Mouse (Mus musculus): ENCODE results near the gene Acad11. TPM values are rescaled to one million over a fixed set of nuclear protein-coding genes. Genes with fewer than 3 reads are reported as not detected.

The Acad11 gene
- polyA plus RNA-seq (2012; rRNA removed): 23.6 and 24.1 TPM in 2 replicates

DNA sequence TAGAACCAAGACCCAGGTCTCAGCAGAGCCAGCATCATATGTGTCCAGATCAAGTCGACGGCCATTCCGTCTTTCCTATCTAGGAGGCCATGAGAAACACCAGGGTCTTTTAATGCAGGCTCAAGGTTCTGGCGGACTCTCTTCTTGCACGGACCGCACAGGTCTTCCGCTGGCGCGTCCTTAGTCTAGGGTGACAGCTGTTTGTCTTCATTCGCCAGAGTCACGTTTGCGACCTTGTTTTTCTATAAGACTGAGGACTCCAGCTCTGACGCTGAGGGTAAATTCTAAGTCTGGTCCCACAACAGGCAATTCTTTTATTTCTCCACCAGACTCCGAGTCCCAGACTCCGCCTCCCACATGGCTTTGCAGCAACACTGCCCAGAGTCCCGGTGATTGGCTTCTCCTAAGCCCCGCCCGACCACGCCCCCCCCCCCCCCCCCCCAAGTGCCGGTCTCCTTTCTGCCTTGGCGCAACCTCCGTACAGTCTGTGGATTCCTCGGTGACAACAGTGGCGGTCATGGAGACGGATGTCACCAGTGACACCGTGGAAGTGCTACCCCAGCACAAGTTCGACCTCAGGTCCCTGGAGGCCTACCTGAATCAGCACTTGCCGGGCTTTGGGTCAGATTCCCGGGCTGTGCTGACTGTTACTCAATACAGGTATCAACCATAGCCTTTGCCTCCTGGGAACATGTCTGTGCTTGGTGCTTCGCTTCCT, at the start of gene Acad11:
Acad11 (plus strand) TSS at position 134 of the 718 bp plus-strand sequence.
- peak; percentile 69 to 91 for DNase-seq (ENCODE audit: extremely low spot score in 1 of 2, low spot score in 1 of 2)

DNA sequence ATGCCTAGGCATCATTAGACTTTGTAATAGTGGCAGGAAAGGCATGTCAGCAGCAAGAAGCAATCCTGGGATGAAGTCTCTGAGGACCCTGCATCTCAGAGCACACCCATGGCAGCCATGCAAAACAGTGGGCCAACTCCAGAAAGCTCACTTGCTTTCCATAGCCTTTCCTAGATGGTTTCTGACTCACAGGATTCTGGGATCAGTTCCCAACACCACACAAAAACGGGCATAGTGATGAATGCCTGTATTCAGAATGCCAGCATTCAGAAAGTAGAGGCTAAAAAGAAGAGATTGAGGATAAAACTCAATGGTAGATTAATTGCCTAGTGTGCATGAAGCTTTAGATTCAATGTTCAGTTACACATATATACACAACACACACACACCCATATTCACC, 48.7 kb upstream of the Acad11 start:
- peak in 1 of 2 experiments; percentile 47 for DNase-seq (ENCODE audit: extremely low spot score in 1 of 2, low spot score in 1 of 2)

DNA sequence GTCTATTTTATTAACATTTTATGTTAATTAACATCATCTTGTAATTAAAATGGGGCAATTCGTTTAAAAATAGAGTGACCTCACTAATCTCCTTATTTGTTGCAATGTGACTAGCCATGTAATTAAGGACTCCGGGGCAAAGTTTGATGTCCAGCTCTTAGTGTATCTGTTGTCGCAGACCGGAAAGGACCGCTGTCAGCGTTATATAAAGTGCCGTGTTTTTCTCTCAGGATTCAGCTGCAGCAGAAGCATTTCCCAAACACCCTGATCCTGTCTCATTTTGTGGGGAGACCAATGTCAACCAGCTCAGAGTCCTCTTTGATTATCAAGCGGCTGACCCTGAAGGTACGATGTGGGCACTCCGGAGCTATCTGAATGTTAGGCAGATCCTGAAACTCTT, 42.2 kb upstream of the Acad11 start:
- DNase-seq (ENCODE audit: extremely low spot score in 1 of 2, low spot score in 1 of 2): no peak

DNA sequence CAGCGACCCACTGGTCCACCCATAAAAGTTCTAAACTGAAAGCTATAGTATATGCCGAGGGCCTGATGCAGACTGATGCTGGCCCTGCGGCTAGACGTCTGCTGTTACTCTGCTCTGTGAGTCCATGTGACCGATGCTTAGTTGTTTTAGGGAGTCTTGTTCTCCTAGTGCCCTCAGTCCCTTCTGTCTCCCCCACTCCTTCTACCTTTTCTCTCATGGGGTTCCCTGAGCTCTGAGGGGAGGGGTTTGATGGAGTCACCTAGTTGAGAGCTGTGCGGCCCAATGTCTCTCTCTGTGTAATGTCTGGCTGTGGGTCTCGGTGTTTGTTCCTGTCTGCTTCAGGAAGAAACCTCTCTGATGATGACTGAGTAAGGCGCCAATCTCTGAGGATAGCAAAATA, 36.0 kb upstream of the Acad11 start:
- DNase-seq (ENCODE audit: extremely low spot score in 1 of 2, low spot score in 1 of 2): no peak

DNA sequence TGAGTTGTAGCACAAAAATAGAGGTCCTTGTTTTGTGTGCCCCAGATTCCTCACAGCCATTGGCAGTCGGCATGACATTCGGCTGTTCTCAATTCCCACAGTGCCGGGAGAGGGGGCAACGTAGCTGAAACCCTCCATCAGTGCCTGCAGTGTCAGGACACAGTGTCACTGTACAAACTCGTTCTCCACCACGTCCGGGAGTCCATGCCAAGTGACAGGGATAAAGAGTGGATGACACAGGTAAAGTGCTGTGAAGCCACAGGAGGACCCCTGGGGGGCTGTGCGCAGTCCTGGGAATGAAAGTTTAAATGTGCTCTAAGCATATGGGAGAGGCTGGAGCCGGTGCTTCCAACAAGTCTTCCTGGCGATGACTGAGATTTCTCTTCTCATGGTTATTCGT, 33.3 kb upstream of the Acad11 start:
- peak in 1 of 2 experiments; percentile 5 for DNase-seq (ENCODE audit: extremely low spot score in 1 of 2, low spot score in 1 of 2)

DNA sequence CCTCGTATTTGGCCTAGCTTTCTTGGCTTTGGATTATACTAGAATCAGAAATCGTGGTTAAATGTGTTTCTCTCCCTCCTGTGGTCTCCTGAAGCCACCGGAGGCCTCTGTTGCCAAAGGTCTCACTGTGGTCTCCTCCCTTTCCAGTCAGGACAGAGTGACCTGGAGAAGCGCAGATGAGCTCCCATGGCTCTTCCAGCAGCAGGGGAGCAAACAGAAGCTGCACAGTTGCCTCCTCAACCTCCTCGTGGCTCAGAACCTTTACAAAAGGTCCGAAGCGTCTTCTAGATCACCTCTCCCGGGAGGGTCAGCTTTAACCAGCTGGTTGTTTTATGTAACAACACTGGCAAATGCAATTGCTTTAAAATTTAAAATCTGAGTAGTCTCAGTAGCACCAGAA, 28.9 kb upstream of the Acad11 start:
- DNase-seq (ENCODE audit: extremely low spot score in 1 of 2, low spot score in 1 of 2): no peak

DNA sequence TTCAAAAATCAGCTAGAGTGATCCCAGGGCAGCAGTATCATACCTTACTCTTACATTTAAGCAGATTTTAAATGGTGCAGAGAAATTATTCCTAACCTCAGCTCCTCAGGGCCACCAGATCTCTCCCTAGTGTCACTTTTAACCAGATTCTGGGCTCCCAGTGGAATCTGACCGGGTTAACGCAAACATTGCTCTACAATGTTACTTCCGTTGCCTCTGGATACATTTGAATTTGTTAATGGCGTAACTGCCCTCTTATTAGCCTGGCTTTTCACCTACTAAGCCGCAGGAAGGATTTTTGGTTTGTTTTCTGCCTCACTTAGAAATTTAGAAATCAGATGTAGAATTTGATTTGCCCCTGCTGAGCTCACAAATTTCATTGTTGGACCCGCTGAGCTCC, 28.5 kb upstream of the Acad11 start:
- no peak for DNase-seq (ENCODE audit: extremely low spot score in 1 of 2, low spot score in 1 of 2)

DNA sequence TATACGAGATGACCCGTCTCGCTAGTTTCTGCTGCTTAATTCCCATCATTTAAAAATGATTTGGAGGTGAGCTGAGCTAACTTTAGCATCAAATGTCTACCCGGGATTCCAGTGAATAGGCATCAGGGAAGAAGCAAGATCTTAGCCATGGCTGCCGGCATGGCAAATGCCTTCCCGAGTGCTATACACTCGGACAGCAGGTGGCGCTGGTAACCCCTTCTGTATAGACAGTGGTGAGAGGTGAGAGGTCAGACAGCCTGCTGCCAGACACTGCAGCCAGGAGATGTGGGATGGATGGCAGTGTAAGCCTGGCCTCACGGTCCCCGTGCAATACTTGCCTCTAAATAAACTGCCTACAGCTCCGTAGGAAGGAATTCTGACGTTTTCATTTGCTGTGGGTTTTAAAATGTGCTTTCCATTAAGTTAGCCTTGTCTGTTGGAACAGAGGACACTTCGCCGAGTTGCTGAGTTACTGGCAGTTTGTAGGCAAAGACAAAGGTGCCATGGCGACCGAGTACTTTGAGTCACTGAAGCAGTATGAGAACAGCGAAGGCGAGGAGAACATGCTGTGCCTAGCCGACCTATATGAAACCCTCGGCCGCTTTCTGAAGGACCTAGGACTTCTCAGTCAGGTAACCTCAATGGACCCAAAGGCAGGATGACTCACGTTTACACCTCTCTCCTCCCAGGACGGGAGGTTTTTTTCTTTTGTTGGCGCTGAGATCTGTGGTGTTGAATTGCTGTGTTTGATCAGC, 27.7 kb upstream of the Acad11 start:
- DNase-seq (ENCODE audit: extremely low spot score in 1 of 2, low spot score in 1 of 2): peak; percentile 38 to 87

DNA sequence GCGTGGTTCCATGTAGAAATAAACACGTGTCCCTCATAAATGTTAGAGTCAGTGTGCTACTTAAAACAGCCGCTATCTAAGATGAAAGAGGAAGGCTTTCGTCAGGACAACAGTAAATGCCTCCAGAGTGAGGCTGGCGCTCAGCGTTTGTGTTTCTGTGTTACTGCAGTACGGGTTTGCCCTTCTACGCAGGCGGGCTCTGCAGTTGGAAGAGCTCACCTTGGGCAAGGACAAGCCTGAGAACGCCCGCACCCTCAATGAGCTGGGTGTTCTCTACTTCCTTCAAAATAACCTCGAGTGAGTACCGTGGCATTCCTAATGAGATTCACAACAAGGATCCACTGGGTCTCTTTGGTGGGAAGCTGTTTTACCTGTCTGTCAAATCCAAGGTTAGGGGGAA, 24.9 kb upstream of the Acad11 start:
- no peak for DNase-seq (ENCODE audit: extremely low spot score in 1 of 2, low spot score in 1 of 2)

DNA sequence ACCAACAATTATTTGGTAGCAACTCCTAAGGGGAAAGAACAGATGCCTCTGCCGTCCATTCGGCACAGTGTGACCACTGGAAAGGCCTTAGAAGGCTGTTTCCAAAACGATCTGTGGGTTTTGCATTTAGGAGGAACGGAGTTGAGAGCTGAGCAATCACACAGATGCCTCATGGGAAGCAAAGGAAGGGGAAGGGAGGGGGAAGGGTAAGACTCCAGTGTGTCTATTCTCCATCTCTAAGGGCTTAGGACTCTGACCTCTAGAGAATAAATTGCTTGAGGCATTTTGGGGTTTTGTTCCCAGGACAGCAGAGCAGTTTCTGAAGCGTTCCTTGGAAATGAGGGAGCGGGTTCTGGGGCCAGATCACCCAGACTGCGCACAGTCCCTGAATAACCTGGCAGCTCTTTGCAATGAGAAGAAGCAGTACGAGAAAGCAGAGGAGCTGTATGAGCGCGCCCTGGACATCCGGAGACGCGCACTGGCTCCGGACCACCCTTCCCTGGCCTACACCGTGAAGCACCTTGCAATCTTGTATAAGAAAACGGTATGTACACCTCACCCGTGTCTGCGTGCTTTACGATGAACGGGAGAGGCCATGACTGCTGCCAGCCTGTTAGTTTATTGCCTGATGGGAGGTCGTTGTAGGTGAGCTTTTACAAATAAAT, 24.0 kb upstream of the Acad11 start:
- DNase-seq (ENCODE audit: extremely low spot score in 1 of 2, low spot score in 1 of 2): no peak

DNA sequence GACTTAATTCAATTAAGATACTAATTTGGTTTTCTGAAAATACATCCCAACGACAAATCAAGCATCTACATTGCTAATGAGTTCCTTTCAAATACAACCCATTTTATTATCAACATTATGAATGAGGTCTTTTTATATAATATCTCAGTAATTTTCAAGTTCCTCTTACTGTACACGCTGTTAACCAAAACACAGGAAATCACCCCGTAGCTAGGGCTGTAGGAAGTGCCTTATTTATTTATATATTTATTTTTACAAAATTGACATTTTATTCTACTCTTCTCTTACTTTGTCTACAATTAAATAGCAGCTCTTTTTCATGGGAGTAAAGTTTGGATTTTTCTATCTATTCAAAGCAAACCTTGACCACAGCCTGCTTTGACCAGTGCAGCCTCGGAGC, 23.4 kb upstream of the Acad11 start:
- no peak for DNase-seq (ENCODE audit: extremely low spot score in 1 of 2, low spot score in 1 of 2)

DNA sequence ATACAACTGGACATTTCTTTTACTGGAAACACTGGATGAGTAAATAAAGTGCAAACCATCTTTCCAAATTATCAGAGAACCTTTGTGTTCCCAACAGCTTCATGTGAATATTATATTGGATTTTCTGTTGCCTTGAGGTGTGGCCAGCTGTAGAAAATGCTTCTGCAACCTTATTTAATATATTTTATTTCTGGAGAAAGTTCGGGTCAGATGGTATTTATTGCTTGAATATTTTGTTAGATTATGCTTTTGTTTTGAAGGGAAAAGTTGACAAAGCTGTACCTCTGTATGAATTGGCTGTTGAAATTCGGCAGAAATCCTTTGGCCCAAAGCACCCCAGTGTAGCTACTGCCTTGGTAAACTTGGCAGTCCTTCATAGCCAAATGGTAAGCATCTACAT, 22.8 kb upstream of the Acad11 start, which contains the start of gene Gm28305:
Gm28305 (plus strand) TSS at position 301 of the 400 bp plus-strand sequence.
- DNase-seq (ENCODE audit: extremely low spot score in 1 of 2, low spot score in 1 of 2): no peak

DNA sequence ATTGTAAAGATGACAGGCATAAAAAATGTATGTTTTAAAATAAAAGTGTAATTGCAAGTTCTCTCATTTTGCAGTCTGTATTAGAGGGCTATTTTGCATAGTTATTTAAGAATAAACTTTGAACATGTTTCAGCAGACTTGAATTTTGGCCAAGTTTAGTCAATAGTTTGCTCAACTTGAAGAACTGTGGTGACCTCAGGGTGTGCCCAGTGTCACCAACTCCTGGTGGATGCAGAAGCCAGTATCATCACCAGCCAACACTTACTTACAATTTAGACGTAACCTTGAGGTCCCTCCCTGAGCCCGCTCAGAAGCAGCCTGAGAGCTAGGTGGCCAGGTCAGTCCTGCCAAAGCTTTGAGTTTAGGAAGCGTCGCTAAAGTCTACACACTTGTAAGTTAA, 19.5 kb upstream of the Acad11 start:
- no peak for DNase-seq (ENCODE audit: extremely low spot score in 1 of 2, low spot score in 1 of 2)

DNA sequence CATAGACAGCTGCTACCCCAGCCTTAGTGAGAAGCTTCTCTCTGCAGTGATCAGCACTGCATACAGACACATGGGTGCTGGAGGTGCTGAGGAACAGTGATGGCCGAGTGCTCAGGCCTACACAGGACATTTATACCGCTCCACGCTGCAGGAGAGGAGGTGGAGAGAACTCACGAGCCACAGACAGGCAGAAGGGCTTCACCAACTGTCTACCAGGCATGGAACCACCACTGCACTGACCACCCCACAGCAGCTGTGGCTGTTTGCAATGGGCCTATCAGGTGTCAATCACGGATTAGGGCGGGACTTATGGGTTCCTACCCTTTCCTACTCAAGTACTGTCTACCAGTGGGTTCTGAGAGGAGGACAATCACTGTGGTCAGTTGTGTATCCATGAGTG, 12.1 kb upstream of the Acad11 start:
- DNase-seq (ENCODE audit: extremely low spot score in 1 of 2, low spot score in 1 of 2): no peak

DNA sequence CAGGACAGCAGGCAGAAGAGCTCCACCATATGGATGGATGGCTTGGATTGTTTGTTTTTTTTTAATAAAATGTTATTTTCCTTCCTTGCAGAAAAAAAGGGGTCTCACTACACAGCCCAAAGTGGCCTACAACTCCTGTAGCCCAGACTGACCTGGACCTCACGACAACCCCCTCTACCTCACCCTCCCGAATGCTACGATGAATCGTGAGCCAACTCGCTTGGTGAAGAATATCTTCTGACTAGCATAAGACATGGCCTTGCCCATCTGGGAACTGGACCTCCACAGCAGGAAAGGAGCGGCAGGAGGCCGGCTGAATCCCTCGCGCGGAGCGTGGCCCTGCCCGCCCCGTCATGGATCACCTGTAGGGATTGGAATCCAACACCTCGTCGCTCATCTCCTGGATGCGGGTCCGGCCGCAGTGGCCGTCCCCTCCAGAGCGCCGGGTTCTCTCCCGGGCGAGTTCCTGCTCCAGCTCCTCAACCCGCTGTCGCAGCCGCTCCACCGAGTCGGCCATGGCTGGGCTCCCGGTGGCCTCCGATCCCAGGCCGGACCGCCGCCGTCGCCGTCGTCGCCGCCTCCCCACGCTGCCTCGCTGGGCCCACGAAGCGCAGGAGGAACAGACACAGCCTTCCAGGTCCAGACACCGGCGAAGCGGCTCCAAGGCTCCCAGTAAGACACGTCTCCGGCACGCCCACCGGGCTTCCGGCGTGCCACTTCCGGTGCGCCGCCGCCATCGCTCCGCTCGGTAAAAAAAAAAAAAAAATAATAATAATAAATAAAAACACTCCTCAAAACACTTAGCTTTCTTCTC, 540 bp upstream of the Acad11 start, which contains the start of gene Uba5:
Uba5 (minus strand) TSS at position 705 of the 814 bp plus-strand sequence.
- DNase-seq (ENCODE audit: extremely low spot score in 1 of 2, low spot score in 1 of 2): peak in 1 of 2 experiments; percentile 7

DNA sequence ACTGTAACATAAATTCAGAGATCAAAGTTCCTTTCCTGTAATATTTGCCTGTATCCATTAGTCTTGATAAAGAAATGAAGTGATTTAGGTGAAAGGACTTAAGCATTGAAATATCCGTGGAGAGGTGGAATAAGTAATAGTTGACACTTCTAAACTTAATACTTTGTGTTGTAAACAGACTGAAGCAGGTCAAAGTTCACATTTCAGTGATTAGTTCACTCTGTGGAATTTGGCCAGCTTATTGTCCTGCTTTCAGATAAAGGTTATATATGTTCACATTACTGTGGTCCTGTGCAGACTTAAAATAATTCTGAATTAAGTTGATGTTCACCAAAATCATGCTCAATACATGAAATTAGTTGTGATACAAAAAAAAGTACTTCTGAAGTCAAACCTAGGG, 1.4 kb downstream of the Acad11 start:
- DNase-seq (ENCODE audit: extremely low spot score in 1 of 2, low spot score in 1 of 2): no peak

DNA sequence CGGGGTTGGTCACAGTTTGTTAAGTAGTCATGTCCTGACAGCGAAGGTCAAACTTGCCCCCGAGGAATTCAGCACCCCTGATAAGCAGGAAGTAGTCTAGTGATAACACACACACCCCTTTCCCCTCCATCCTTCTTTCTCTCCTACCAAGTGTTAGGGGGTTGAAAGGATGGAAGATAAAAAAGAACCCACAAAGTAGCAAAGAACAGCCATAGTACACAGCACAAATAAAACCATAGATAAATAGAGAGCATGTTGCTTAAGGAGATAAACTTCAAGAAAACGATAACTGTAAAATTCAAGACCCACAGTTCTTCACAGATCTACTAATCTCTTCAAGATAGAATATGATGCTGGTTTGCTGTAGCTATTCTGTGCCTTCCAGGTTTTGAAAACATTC, 7.1 kb downstream of the Acad11 start:
- DNase-seq (ENCODE audit: extremely low spot score in 1 of 2, low spot score in 1 of 2): no peak

DNA sequence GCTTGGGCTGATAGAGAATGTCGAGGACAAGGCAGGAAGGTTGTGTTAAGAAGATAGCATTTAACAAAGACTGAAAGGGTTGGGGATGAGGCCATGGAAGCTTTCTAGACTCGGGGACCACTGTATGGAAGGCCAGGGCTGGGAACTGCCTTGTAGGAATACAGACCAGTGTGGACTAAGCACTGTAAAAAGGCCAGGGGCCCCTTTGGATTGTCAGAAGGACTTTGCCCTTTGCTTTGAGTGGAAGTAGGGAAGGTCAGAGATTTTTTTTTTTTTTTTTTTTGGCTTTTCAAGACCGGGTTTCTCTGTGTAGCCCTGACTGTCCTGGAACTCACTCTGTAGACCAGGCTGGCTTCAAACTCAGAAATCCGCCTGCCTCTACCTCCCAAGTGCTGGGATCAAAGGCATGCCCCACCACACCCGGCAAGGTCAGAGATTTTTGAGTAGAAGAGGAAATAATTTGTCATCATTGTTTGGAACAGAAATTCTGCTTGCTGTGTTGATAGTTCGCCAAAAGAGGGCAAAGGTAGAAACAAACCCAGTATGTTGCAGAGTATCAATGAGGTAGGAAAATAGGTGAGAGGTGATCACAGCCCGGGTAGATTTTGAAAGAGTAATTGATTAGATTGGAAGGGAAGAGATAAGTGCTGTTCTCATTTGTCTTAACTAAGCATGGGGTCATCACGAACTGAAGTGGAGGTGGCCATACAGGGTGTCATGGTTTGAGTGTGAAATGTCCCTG, 7.9 kb downstream of the Acad11 start:
- no peak for DNase-seq (ENCODE audit: extremely low spot score in 1 of 2, low spot score in 1 of 2)

DNA sequence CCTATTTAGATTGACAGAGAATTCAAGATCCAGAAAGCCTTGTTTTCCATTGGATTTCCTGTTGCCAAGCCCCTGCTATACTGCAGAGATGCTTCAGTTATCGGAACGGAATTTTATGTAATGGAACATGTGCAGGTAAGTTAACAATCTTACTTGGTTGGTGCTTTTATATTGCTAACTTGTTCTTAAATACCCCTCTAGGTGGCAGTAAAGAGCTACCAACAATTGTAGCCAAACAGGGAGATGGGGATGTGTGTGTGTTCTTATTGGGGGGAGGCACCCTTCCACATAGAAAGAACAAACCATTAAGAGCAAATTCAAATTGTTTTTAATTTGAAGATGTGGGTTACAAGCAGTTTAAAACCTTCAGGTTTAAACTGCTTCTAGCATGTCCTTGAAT, 12.6 kb downstream of the Acad11 start:
- peak in 1 of 2 experiments; percentile 47 for DNase-seq (ENCODE audit: extremely low spot score in 1 of 2, low spot score in 1 of 2)

DNA sequence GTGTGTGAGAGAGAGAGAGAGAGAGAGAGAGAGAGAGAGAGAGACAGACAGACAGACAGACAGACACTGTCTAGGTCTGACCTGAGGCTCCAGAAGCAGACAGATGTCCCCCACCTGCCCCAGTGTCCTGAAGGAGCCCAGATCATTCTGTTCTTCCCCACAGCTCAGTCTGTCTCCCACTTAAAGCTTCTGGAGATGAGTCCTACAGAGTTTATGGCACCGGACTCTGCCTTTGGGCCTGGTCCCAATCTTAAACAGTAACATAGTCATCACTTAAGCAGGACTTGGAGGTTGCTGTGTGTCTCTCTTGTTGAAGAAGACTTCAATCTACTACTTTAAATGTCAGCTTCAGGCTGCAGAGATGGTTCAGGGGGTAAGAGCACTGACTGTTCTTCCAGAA, 15.6 kb downstream of the Acad11 start:
- no peak for DNase-seq (ENCODE audit: extremely low spot score in 1 of 2, low spot score in 1 of 2)

All from frontal cortex, adult 2 months (tissue).